Mouse (Mus musculus): Measurements from ENCODE around the gene Daglb. TPM values are rescaled to one million over a fixed set of nuclear protein-coding genes. Genes with fewer than 3 reads are reported as not detected.

Daglb gene
- polyA plus RNA-seq (2012; rRNA removed): 15.4 and 15.8 TPM in 2 replicates

DNA sequence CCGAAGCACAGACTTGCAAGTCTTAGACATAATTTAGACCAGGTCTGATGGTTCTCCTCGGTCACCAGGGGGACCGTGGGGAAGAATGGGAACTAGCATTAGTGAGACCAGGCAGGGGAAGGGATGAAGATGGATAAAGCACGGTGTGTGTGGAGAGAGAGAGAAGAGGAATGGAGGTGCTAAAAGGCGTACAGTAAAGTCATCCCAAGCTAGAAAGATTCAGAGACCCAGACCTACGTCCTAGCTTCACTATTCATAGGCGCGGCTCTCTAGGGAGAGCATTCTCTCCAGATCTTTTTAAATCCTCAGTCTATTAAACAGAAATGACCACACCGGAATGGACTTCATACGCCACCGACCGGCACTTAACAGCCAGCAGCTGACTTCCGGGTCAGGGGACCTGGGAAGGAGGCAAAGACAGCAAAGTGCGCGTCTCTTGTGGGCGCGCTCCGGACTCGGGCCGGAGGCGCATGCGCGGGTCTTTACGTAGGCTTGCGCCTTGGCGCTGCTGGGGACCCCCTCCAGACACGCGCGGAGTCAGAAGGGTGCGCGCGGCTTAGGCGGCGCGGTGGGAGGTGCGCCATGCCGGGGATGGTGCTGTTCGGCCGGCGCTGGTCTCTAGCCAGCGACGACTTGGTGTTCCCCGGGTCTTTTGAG lies at the start of gene Daglb:
TSS of gene Daglb (plus strand) at position 485 of the 657 bp plus-strand sequence.

GRCm38 (mm10) chr5:143527486-143528307 lies 63.3 kb downstream of the Daglb start, which contains the start of gene Rac1:
Gene Rac1 (minus strand): TSS chr5:143528036.

Other genes starting within 250 kb of the Daglb start
- gene Spdye4a, start 237.7 kb upstream of the Daglb start, polyA plus RNA-seq (2012; rRNA removed): not detected in 2 replicates
- 28.1 TPM in 2 replicates for gene Zfp12, start 229.4 kb upstream of the Daglb start, polyA plus RNA-seq (2012; rRNA removed)
- 15.0 and 18.3 TPM in 2 replicates for gene Zfp316, start 194.6 kb upstream of the Daglb start, polyA plus RNA-seq (2012; rRNA removed)
- gene Zfp853, start 171.0 kb upstream of the Daglb start, polyA plus RNA-seq (2012; rRNA removed): 7.9 and 8.2 TPM in 2 replicates
- 15.8 and 18.7 TPM in 2 replicates for gene E130309D02Rik, start 149.2 kb upstream of the Daglb start, polyA plus RNA-seq (2012; rRNA removed)
- 55.5 and 60.8 TPM in 2 replicates for gene Zdhhc4, start 135.3 kb upstream of the Daglb start, polyA plus RNA-seq (2012; rRNA removed)
- 2.0 and 2.4 TPM in 2 replicates for gene Grid2ip, start 107.2 kb upstream of the Daglb start, polyA plus RNA-seq (2012; rRNA removed)
- gene Kdelr2, start 60.7 kb upstream of the Daglb start, polyA plus RNA-seq (2012; rRNA removed): 46.2 and 52.4 TPM in 2 replicates
- gene Rac1, start 63.5 kb downstream of the Daglb start, polyA plus RNA-seq (2012; rRNA removed): 532 and 542 TPM in 2 replicates
- 48.5 and 49.3 TPM in 2 replicates for gene Cyth3, start 157.9 kb downstream of the Daglb start, polyA plus RNA-seq (2012; rRNA removed)

All from central nervous system, embryonic 18 days (tissue).